Mouse (Mus musculus) forebrain, embryonic 10.5 days (tissue): ENCODE data around the gene Fbxl7. TPM values are rescaled to one million over a fixed set of nuclear protein-coding genes. Genes with fewer than 3 reads are reported as not detected.

ENCODE experiments used
- DNase-seq: peaks from one replicate; pipeline ENCODE4 v3.0.0-alpha.2; 2017; ENCODE audit warnings: low spot score; ENCODE audit errors: extremely low spot score
- H3K27ac ChIP-seq: fragments of 300-500 bp; sonication (generic); 2 replicates; pipeline ENCODE4 v1.5.1; 2016; ENCODE audit warnings: mild to moderate bottlenecking
- H3K27me3 ChIP-seq: fragments of 300-500 bp; sonication (generic); 2 replicates; pipeline ENCODE4 v1.6.1; 2016; ENCODE audit warnings: mild to moderate bottlenecking; ENCODE audit not compliant: poor library complexity, severe bottlenecking
- H3K36me3 ChIP-seq: fragments of 300-500 bp; sonication (generic); replicated peaks from 2 replicates; pipeline ENCODE4 v1.6.1; 2016; ENCODE audit warnings: mild to moderate bottlenecking, moderate library complexity
- H3K4me1 ChIP-seq: fragments of 300-500 bp; sonication (generic); 2 replicates; pipeline ENCODE4 v1.6.1; 2016
- H3K4me3 ChIP-seq: fragments of 300-500 bp; sonication (generic); 2 replicates; pipeline ENCODE4 v1.5.1; 2016; ENCODE audit warnings: mild to moderate bottlenecking, moderate library complexity
- H3K9me3 ChIP-seq: fragments of 300-500 bp; sonication (generic); 2 replicates; pipeline ENCODE4 v1.6.1; 2016; ENCODE audit warnings: mild to moderate bottlenecking, moderate library complexity
- WGBS: fragments of 180-500 bp; shearing (Covaris S2); methylation state at CpG from one replicate; pipeline ENCODE4 v1.1.7; 2016; 5-methylcytosine and 5-hydroxymethylcytosine counted together
- polyA plus RNA-seq: library from polyadenylated mRNA; unstranded; fragments of >200 nt; fragmentation: Nextera tagmentation; extraction: Ambion mirVana; gene quantifications from 2 replicates; pipeline ENCODE4 v1.2.1, GENCODE M21; 2016

Gene Fbxl7
- polyA plus RNA-seq, 1 experiment from 2014 or later, result 8.2 TPM

- no peak overlapping the region for H3K4me3 ChIP-seq
- H3K4me1 ChIP-seq, result no peaks in the 10 kb centered on the region
- WGBS, result 80% methylated on average over 6 of the region's 6 CpGs
- no peak for DNase-seq
- H3K27me3 ChIP-seq, result no peaks in the 10 kb centered on the region
- H3K27ac ChIP-seq, result no peak overlapping the region
- H3K9me3 ChIP-seq, result no peaks in the 10 kb centered on the region
- no peaks in the 10 kb centered on the region for H3K36me3 ChIP-seq
Observed at GRCm38 (mm10) chr15:26519220-26519631, 376.2 kb downstream of the Fbxl7 start.

DNA sequence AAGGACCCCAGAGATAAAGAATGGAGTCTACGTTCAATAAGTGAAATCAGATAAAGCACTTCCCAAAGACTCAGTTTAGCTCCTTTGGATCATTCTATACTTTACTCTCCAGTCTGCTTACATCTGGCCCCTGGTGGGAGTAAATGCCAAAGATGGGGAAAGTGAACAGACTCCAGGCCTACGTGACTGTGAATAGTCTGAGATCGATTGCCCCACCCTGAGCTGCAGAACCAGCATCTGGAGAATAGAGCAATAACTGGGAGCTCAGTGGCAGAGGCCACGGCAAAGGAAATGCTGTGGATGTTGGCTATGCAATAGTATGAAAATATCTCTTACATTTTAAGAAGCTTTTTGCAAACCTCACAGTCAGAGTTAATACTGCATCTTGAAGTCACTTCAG, 394.4 kb downstream of the Fbxl7 start:
- Histone ChIP-seq H3K27ac (no peak overlapping the region), H3K27me3 (no peaks in the 10 kb centered on the region), H3K9me3 (peaks cover 5% of the 10 kb centered on the region; the same call in 1 of the 2 replicates), H3K4me3 (no peak overlapping the region), H3K4me1 (no peaks in the 10 kb centered on the region), H3K36me3 (no peaks in the 10 kb centered on the region)
- DNase-seq, result no peak
- WGBS, result 80% methylated on average over 4 of the region's 4 CpGs
